Mouse (Mus musculus) stomach, postnatal 0 days (tissue): ENCODE results near the gene Speer4d. TPM values are rescaled to one million over a fixed set of nuclear protein-coding genes. Genes with fewer than 3 reads are reported as not detected.
"Not testable (repeated sequence)": the region's sequence is repeated elsewhere in the genome, so short reads cannot be mapped to it uniquely, and the experiment has no call there.

Experiments
- ATAC-seq: fragments of 200-750 bp; cut with Nextera tagmentation; 2 replicates; pipeline ENCODE4 v1.8.0; 2017; ENCODE audit not compliant: low FRiP score, low TSS enrichment
- DNase-seq: peaks from one replicate; pipeline ENCODE4 v3.0.0-alpha.2; 2016; ENCODE audit warnings: low spot score
- H3K27ac ChIP-seq: fragments of 300-500 bp; sonication (generic); replicated peaks from 2 replicates; pipeline ENCODE4 v1.5.1; 2014; ENCODE audit warnings: mild to moderate bottlenecking, control low read depth
- H3K27me3 ChIP-seq: fragments of 300-500 bp; sonication (generic); 2 replicates; pipeline ENCODE4 v1.6.1; 2014; ENCODE audit warnings: low read length; ENCODE audit not compliant: control insufficient read depth, insufficient read depth
- H3K36me3 ChIP-seq: fragments of 300-500 bp; sonication (generic); 2 replicates; pipeline ENCODE4 v1.6.1; 2014; ENCODE audit warnings: low read length, mixed read lengths; ENCODE audit not compliant: control insufficient read depth, insufficient read depth
- H3K4me1 ChIP-seq: fragments of 300-500 bp; sonication (generic); replicated peaks from 2 replicates; pipeline ENCODE4 v1.6.1; 2014; ENCODE audit warnings: antibody characterized with exemption; ENCODE audit not compliant: control insufficient read depth, insufficient read depth
- H3K4me2 ChIP-seq: fragments of 300-500 bp; sonication (generic); replicated peaks from 2 replicates; pipeline ENCODE4 v1.6.1; 2014; ENCODE audit warnings: low read depth, mild to moderate bottlenecking, control low read depth, moderate library complexity
- H3K4me3 ChIP-seq: fragments of 300-500 bp; sonication (generic); 2 replicates; pipeline ENCODE4 v1.5.1; 2014; ENCODE audit warnings: low read depth, low read length, control low read depth
- H3K9ac ChIP-seq: fragments of 300-500 bp; sonication (generic); 2 replicates; pipeline ENCODE4 v1.6.1; 2014; ENCODE audit warnings: mild to moderate bottlenecking, low read length, control low read depth, mixed read lengths
- H3K9me3 ChIP-seq: fragments of 300-500 bp; sonication (generic); 2 replicates; pipeline ENCODE4 v1.6.1; 2016; ENCODE audit warnings: low read length; ENCODE audit not compliant: control insufficient read depth
- CTCF ChIP-seq: IDR thresholded peaks from 2 replicates; pipeline ENCODE4 v1.5.1; 2016; ENCODE audit warnings: antibody characterized with exemption, low read depth, mild to moderate bottlenecking, moderate library complexity
- WGBS: fragments of 180-500 bp; shearing (Covaris S2); extraction: QIAGEN DNeasy Blood & Tissue Kit; methylation state at CpG from one replicate; pipeline ENCODE4 v1.1.7; 2014; 5-methylcytosine and 5-hydroxymethylcytosine counted together
- polyA plus RNA-seq: library from polyadenylated mRNA; unstranded; fragments of >200 nt; fragmentation: Nextera tagmentation; extraction: Ambion mirVana; gene quantifications from 2 replicates; pipeline ENCODE4 v1.2.1, GENCODE M21; 2015

Gene Speer4d
- not detected in 2 replicates for polyA plus RNA-seq

DNA sequence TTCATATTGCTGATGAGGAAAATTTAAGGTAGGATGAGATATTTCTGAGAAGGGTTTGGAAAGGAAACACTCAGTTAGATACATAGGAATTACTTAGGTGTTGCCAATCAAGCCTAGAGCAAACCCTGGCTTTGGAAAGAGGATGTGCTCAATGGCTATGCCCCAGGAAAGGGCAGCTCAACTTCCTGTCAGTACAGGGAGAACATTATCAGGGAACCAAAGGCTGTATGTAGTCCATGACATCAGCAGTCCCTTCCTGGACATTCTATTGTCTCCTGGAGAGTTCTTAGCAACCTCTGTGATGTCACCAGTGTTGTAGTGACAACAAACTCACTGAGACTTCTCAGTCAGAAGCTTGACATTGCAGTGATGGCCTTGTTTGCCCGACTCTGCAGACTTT is at the start of gene Speer4d:
Gene Speer4d (plus strand): TSS at position 301 of the 400 bp plus-strand sequence.
- not testable (repeated sequence) for H3K27me3 ChIP-seq, H3K4me3 ChIP-seq, H3K36me3 ChIP-seq, H3K9me3 ChIP-seq, H3K4me2 ChIP-seq, H3K9ac ChIP-seq, DNase-seq, H3K27ac ChIP-seq, H3K4me1 ChIP-seq, ATAC-seq
- 49% methylated on average over 1 of the region's 1 CpGs for WGBS

DNA sequence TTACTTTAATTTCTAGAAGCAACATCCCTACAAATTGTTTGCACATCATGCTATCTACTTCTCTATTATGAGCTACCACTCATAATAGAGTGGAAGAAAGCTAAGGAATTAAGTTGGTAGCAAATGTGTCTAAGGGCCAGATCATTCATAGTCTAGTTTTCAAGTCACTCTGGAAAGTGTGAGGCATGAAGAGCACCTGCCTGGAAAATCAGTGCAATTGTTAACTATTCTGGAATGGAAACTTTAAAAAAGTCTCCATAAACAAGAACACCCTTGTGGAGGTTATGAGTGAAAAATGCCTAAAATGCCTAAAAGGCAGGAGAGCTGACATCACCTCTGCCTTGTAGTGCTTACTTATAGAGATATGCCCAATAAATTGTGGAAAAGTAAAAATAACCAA is 45.1 kb upstream of the Speer4d start:
- H3K36me3 ChIP-seq, H3K4me2 ChIP-seq, ATAC-seq, H3K27me3 ChIP-seq, H3K4me3 ChIP-seq, H3K9ac ChIP-seq, H3K27ac ChIP-seq, H3K9me3 ChIP-seq, H3K4me1 ChIP-seq, DNase-seq: not testable (repeated sequence)

DNA sequence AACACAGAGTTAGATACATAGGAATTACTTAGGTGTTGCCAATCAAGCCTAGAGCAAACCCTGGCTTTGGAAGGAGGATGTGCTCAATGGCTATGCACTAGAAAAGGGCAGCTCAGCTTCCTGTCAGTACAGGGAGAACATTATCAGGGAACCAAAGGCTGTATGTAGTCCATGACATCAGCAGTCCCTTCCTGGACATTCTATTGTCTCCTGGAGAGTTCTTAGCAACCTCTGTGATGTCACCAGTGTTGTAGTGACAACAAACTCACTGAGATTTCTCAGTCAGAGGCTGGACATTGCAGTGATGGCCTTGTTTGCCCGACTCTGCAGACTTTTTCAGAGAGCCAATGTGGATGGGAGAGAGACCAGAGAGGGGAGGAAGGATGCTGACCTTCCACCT is 41.8 kb upstream of the Speer4d start, which contains the start of gene Gm21083:
Gene Gm21083 (plus strand): TSS at position 301 of the 400 bp plus-strand sequence.
- not testable (repeated sequence) for H3K4me3 ChIP-seq, H3K27me3 ChIP-seq, H3K4me2 ChIP-seq, H3K36me3 ChIP-seq, ATAC-seq, H3K9me3 ChIP-seq, DNase-seq, H3K9ac ChIP-seq, H3K4me1 ChIP-seq, H3K27ac ChIP-seq
- no CpG with 5 or more reads among the region's 1 CpGs for WGBS

DNA sequence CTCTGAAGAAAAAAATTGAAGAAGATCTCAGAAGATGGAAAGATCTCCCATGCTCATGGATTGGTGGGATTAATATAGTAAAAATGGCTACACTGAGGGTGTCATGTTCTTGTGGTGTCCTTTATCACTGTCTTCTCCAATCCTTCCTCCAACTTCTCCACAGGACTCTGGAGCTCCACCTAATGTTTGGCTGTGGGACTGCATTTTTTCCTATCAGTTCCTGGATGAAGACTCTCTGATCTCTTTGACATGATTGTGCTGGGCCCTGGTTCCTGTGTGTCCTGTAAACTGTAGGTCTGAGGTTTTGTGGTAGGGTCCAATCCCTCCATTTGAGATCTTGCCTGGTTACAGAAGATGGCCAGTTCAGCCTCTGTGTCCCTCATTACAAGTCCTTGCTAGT is 32.5 kb upstream of the Speer4d start:
- H3K4me3 ChIP-seq, H3K27me3 ChIP-seq, ATAC-seq, H3K9me3 ChIP-seq, H3K4me2 ChIP-seq, H3K9ac ChIP-seq, H3K27ac ChIP-seq, H3K36me3 ChIP-seq, H3K4me1 ChIP-seq: not testable (repeated sequence)
- TF ChIP-seq CTCF = peak; percentile 61
- peak; percentile 17 for DNase-seq

DNA sequence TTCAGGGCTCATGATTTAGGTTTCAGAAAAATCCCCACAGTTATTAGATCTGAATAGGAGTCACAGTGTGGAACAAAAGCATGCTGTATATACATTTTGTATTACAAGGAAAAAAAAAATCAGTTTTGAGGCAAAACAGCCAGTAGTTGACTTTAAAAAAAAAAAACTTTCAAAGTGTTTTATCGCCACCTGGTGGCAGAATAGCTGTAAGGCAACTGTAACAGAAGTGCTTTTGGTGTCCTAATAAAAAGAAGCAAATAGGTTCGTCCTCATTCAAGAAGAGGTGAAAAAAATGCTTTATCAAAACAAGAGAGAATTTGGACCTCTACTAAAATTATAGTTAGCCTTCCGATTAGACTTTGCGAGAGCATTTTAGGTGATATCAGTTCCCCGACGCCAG is 30.6 kb upstream of the Speer4d start:
- not testable (repeated sequence) for H3K27ac ChIP-seq, H3K4me3 ChIP-seq, H3K4me2 ChIP-seq, H3K4me1 ChIP-seq, DNase-seq, H3K36me3 ChIP-seq, H3K9me3 ChIP-seq, H3K9ac ChIP-seq, ATAC-seq, H3K27me3 ChIP-seq
- WGBS = 28% methylated on average over 6 of the region's 6 CpGs
- peak; percentile 69 for TF ChIP-seq CTCF

DNA sequence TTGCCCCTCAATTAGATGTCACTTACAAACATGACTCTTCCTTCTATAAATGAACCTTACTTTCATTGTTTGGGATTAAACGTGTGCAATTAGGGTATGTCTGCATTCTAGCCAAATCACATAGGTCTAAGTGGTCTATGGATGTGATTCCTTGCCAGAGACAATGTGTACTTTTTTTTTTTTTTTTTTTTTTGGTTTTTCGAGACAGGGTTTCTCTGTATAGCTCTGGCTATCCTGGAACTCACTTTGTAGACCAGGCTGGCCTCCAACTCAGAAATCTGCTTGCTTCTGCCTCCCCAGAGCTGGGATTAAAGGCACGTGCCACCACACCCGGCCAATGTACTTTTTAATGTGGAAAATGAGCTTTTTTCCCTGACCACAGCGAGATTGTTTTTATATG is 28.2 kb upstream of the Speer4d start:
- H3K4me3 ChIP-seq, H3K9ac ChIP-seq, H3K27me3 ChIP-seq, H3K9me3 ChIP-seq, DNase-seq, H3K27ac ChIP-seq, H3K36me3 ChIP-seq, H3K4me2 ChIP-seq, ATAC-seq, H3K4me1 ChIP-seq: not testable (repeated sequence)
- 55% methylated on average over 5 of the region's 5 CpGs for WGBS

DNA sequence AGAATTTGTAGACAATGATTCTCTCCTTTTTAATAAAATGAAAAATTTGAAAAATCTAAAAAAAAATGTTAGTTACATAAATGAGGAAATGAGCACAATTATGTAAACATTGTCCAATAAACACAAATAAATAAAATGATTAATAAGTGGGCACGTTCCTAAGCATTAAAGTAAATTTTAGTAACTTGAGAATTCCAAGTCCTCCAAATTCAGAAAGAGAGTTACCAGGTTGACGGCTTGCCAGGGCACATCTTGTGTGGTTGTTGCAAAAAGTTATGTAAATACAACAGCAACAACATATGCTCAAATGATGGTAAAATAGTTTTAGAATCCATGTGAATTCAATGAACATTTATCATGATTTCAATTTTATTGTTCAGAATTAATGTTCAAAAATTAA is 27.3 kb upstream of the Speer4d start:
- not testable (repeated sequence) for H3K36me3 ChIP-seq, H3K4me2 ChIP-seq, H3K27me3 ChIP-seq, DNase-seq, H3K4me3 ChIP-seq, H3K4me1 ChIP-seq, H3K9me3 ChIP-seq, H3K9ac ChIP-seq, H3K27ac ChIP-seq
- ATAC-seq = peak; percentile 45
- WGBS = 66% methylated on average over 2 of the region's 2 CpGs

DNA sequence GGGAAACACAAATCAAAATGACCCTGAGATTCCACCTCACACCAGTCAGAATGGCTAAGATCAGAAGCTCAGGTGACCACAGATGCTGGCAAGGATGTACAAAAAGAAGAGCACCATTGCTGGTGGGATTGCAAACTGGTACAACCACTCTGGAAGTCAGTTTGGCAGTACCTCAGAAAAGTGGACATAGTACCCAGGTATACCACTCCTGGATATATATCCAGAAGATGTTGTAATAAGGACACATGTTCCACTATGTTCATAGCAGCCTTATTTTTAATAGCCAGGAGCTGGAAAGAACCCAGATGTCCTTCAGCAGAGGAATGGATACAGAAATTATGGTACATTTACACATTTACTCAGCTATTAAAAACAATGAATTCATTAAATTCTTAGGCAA is 20.0 kb upstream of the Speer4d start:
- peak; percentile 74; the same call in 1 of the 2 replicates for ATAC-seq
- H3K9ac ChIP-seq, H3K27me3 ChIP-seq, H3K4me1 ChIP-seq, DNase-seq, H3K9me3 ChIP-seq, H3K36me3 ChIP-seq, H3K27ac ChIP-seq, H3K4me3 ChIP-seq, H3K4me2 ChIP-seq: not testable (repeated sequence)
